Mouse (Mus musculus) T-helper 1 cell (primary cell): Measurements from ENCODE around the gene Irf6.

ENCODE experiments used
- in situ Hi-C: fragments of 300-600 bp; cut with MboI, MseI; formaldehyde crosslinking; loops from one replicate; pipeline ENCODE4 v1.15.1; 2025; ENCODE audit warnings: high pct_unique_total_duplicates

The Irf6 gene

DNA sequence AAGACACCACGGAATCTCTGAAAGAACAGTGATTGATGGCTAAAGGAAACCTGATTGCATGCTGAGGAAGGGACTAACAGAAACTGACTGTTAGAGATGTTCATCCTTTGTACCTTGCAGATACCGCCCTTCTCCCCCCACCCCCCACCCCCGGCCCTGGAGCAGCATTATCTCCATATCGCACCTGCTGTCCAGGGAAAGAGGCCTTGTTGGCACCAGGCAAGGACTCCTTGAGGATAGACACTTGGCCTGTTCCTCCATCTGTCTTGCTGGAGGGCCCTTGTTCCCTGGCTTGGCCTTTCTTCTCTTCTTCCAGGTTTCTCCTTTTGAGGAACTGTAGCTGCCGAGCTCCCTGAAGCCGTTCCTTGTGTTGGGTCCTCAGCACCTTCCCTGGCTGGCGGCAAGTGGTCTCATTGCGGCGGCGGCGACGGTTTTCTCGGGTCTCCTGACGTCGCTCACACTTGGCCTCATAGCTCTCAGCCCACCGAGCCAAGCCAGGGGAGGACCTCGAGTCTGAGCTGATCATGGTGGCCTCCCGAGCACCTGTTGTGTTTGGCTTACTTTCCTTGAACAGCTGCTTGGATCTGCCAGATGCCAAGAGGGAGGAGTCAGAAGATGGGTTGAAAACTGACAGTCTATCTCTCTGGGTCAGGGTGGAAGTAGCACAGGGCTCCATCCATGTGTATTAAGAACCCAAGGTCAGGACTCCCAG lies 44.7 kb downstream of the Irf6 start:
- in situ Hi-C loops = no loop called here

DNA sequence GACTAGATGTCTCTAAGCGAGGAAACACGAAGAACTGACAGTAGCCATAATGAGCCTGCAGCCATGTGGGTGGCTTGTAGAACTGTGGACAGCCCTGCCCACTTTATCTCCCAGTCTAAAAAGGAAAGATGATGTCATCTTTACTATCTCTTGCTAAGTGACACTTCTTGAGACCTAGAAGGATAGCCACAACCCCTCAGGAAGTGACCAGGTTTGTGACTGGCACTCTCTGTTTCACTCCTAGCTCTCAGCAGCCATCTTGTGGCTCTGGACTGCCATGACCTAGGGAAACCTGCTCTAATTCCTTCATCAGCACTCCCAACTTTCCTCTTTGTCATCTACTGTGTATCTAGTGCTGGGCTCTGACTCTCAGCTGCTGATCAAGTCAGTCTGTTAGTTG lies 45.4 kb downstream of the Irf6 start:
- in situ Hi-C loops = no loop called here

DNA sequence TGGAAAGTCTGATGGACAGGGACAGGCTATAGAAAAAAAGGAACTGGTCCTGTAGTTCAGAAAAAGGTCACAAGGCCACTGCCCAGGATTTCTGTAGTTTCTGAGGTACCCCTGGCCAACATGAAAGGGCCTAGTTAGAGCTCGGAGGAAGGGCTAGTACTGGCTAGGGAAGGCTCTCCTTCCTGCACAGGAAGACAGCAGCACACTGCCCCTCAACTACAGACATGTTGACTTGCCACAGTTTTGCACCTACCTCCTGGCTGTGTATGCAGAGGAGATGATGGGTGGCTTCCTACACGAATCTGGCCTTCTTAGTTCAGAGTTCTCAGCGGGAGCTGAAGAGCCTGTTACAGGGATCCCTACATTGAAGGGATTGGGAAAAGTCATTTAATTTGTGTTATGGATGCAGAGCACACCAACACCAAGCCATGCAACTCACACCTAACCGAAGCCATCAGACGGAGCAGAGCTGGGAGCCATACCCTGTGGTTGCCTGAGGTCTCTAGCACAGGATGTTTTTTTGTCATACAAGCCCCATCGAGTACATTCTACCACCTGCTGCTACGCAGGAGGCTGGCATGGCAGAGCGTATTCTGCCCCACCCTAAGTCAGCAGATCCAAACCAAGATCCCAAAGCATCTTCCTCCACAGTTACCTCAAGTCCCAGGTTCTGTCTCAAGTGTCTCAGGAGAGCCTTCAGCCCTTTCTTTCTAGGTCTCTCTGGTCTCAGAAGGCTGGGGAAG lies 47.9 kb downstream of the Irf6 start:
- in situ Hi-C loops = no loop called here

DNA sequence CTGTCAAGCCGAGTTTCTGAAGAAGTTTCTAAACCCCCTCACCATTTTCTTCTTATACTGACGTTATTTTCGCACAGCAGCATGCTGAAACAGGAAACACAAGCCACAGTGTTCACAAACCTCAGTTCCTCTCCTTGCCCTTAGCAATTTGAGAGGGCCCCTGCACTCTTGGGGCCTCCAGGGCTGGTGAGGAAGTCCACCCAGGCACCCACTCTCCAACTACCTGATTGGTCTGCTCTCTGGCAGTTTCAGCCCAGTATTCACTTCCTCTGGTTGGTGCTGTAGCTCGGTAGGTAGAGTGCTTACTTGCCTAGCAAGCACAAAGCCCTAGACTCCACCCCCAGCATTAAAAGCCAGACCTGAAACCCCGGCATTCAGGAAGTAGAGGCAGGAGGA lies 48.5 kb downstream of the Irf6 start, which contains the start of gene Traf3ip3:
Gene Traf3ip3 (minus strand): TSS at position 321 of the 396 bp plus-strand sequence.
- in situ Hi-C loops = no loop called here

DNA sequence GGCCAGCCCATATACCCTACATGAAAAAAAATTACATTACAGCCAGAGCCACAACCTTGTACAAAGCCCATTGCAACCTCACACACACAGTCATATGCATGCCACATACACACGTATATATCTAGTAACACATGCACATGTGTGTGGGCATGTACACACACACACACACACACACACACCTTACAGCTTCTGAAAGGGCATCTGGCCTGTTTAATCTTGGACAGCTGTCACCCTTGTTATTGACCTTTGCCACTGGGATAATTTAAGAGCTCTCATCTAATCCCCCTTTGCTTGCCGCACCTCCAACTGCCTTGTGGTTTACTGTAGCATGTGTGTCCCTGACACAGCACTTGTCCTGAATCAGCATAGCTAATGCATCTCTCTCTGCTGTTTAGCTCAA lies 50.9 kb downstream of the Irf6 start:
- in situ Hi-C loops = no loop called here

DNA sequence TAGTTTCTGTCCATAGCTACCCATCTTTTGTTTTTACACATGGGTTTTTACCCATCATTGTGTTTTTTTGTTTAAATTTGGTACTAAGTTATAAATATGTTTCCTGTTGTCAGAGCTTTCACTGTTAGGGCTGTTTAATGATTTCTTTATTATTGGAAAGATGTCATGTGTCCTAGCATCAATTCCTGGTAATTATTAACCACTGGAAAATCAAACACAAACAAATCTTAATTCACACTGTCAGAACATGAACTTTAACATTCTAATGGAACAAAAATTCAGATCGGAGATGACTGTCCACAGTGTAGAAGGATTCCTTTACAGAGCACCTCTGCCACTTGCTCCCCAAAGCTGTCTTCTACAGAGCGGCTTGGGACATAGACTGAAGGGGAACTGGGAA lies 52.5 kb downstream of the Irf6 start:
- in situ Hi-C loops = loop anchor here (5.0 kb wide), 1 partner anchor 172 kb away; no protein-coding TSS in a partner anchor

DNA sequence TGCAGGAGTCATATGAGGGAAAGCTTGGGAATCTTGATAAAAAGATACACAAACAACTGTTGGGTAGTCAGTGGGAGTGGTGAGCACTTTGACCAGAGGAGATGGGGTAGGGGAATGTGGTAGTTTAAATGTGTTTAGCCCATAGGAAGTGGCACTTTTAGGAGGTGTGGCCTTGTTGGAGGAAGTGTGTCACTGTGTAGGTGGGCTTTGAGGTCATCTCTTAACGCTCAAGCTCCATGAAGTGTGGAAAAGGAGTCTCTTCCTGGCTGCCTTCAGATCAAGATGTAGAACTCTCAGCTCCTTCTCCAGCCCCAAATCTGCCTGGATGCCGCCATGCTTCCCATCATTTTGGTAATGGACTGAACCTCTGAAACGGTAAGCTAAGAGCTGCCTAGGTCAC lies 54.6 kb downstream of the Irf6 start, which contains the start of gene Lamb3:
Gene Lamb3 (plus strand): TSS at position 197 of the 400 bp plus-strand sequence.
- in situ Hi-C loops = loop anchor here (5.0 kb wide), 1 partner anchor 170 kb away; no protein-coding TSS in a partner anchor

DNA sequence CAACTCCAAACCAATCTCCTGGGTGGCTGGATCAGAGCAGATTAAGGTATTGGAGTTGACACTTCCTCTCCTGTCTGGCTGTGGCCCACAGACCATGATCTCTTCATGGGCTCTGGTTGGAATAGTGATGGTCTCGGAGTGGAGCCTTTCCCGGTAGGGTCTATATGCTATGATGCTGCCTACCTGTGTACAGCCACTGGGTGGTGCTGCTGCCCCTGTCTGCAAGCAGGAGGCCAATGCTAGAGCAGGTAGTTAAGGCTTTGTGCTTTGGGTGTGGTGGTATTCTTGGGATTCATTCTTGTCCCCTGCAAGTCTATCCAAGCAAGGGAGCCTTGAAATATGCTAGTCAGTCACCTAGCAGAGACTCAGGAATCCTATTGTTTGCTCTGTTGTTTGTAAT lies 55.3 kb downstream of the Irf6 start:
- in situ Hi-C loops = loop anchor here (5.0 kb wide), 1 partner anchor 169 kb away; no protein-coding TSS in a partner anchor

DNA sequence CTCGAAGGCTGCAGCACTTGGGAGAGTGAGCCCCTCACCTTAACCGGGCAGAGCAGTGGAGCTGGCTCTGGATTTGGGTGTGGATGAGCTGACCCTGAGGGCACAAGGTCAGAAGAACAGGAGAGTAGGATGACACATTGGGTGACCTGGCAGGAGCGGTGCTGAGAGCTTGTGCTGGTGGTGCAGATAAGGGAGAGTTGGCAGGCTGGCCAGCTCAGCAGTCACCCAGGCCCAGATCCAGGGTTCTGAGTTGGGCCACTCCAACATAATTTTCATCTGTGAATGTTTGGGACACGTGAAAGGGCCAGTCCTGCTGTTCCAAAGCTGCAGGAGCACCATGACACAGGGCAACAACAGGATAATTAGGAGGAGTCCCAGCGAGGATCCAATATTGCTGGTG lies 58.5 kb downstream of the Irf6 start:
- in situ Hi-C loops = no loop called here

DNA sequence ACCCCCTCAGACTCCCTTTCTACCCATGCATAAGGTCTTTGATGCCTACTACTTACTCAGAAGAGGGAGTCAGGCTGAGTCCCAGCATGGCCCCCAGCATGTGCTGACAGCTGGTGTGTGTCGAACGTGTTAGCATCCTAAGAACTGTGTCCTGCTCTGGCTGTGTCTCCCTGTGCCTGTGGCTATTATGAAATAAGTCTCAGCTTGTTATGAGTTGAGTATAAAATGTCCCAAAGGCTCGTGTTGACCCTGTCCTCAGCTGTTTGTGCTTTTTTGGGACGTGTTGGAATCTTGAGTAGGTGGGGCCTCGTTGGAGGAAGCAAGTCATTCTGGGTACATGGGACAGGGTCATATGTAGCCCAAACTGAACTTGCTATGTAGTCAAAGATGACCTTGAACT lies 61.1 kb downstream of the Irf6 start:
- in situ Hi-C loops = no loop called here

DNA sequence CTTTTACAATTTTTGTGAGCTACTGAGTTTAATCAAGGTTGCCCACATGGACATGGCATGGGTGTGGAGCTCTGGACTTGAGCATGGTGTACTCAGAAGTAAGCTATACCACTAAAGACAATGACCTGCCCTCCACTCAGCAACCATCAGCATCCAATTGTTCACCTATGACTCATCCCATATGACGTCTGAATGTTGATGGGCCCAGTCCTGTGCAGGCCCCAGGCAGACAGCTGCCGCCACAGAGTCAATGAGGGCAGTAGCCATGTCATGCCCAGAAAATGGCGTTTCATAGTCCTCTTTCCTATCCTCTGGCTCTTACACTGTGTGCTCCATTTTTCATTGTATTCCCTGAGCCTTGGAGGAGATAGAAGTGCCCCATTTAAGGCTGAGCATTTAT lies 63.1 kb downstream of the Irf6 start:
- in situ Hi-C loops = no loop called here

DNA sequence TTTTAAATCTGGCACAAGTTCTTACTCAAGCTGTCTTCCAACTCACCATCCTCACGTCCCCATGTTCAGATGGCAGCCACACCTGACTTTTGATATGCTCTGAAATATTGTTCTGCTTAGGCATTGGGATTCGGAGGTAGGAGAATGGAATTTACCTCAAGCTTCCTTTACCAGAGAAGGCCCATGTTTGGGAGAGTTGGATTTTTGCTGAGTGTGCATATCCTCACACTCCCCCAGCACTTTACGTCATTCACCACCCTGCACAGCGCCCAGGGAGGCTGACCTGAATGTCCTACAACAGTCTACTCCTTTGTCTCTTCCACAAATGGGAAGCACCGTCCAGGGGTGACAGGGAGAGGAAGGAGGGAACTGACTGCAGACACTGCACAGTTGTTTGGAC lies 67.5 kb downstream of the Irf6 start:
- in situ Hi-C loops = no loop called here
